Mouse (Mus musculus): ENCODE measurements around the gene Fignl1. TPM values are rescaled to one million over a fixed set of nuclear protein-coding genes. Genes with fewer than 3 reads are reported as not detected.

The Fignl1 gene
- polyA plus RNA-seq, 1 experiment from 2014 or later: 58.5 TPM

DNA sequence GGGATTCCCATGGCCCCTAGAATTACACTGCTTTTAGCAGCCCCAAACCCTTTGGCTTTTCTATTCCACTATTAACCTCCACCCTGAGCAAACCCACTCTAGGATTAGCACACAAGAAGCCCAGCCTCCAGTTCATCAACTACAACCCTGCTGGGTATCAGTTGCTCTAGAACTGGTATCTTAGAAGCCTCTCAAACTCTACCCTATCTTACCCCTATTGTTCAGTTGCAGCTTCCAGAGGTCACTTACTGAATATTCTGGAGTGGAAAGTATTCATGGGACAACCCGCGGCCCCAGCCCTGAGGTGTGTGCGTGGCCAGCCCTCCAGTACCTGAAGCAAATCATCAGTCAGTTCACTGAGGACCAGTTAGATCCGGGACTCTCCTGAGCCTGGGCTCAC is 34.4 kb downstream of the Fignl1 start:
- WGBS: 88% methylated on average over 4 of the region's 4 CpGs
- Histone ChIP-seq H3K4me1 (no peaks in the 10 kb centered on the region), H3K27ac (replicated peaks) (no peak overlapping the region), H3K9ac (replicated peaks) (no peak overlapping the region), H3K9me3 (no peaks in the 10 kb centered on the region), H3K27me3 (no peaks in the 10 kb centered on the region), H3K4me2 (replicated peaks) (no peak overlapping the region), H3K4me3 (no peak overlapping the region), H3K36me3 (no peaks in the 10 kb centered on the region)
- ATAC-seq (ENCODE audit: low FRiP score, low read depth): no peak

DNA sequence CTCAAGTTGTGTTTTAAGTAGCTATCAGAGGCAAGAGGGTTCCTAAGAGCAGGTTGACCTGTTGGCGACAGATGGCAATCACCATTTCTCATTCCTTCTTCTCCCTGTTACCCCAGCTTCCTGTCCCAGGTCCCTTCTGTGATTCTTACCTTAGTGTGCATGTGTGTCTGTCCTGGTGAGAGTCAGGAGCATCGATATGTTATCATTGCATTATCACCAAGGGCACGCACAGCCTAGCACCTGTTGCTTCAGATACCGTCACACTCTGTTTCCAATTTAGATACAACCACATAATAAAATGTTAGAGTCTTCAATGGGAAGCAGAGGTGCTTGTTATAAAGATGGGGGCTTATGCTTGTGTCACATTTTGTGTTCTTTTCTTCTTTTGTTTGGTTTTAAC is 36.6 kb downstream of the Fignl1 start:
- no peak for ATAC-seq (ENCODE audit: low FRiP score, low read depth)
- Histone ChIP-seq H3K27ac (replicated peaks) (no peak overlapping the region), H3K4me1 (no peaks in the 10 kb centered on the region), H3K4me3 (no peak overlapping the region), H3K27me3 (no peaks in the 10 kb centered on the region), H3K4me2 (replicated peaks) (no peak overlapping the region), H3K9me3 (no peaks in the 10 kb centered on the region), H3K9ac (replicated peaks) (no peak overlapping the region), H3K36me3 (no peaks in the 10 kb centered on the region)
- 93% methylated on average over 4 of the region's 4 CpGs for WGBS

DNA sequence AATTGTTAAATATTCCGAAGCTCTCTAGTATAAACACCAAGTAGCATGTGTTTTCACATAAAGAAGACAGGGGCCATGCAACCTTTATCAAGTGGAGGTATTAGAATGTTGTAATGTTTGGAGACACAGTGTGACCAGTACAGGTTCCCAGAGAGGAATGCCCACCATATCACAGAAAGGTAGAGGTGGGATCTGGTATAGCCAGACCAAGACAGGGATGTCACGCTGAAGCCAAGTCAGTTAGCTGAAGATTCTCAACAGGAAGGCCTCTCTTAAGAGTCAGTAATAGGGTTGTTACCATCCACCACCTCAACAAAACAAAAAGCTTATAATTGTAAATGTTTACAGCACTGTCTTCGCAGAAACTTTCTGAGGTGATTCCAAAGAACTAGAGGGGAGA is 38.1 kb downstream of the Fignl1 start:
- 93% methylated on average over 3 of the region's 3 CpGs for WGBS
- H3K4me1 ChIP-seq: no peaks in the 10 kb centered on the region

DNA sequence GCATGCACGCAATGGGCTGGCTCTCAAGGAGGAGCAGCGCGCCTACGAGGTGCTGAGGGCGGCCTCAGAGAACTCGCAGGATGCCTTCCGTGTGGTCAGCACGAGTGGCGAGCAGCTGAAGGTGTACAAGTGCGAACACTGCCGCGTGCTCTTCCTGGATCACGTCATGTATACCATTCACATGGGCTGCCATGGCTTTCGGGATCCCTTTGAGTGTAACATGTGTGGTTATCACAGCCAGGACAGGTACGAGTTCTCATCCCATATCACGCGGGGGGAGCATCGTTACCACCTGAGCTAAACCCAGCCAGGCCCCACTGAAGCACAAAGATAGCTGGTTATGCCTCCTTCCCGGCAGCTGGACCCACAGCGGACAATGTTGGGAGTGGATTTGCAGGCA is 39.5 kb downstream of the Fignl1 start:
- Histone ChIP-seq H3K27ac (replicated peaks) (no peak overlapping the region), H3K4me3 (no peak overlapping the region), H3K4me2 (replicated peaks) (no peak overlapping the region), H3K4me1 (no peaks in the 10 kb centered on the region), H3K27me3 (no peaks in the 10 kb centered on the region), H3K9me3 (no peaks in the 10 kb centered on the region), H3K9ac (replicated peaks) (no peak overlapping the region), H3K36me3 (no peaks in the 10 kb centered on the region)
- WGBS: 93% methylated on average over 20 of the region's 20 CpGs
- ATAC-seq (ENCODE audit: low FRiP score, low read depth): no peak

More for the DNA sequence above, 38.1 kb downstream of the Fignl1 start:
- no peak overlapping the region for H3K4me2 ChIP-seq (replicated peaks)
- no peak overlapping the region for H3K4me3 ChIP-seq
- H3K9me3 ChIP-seq: no peaks in the 10 kb centered on the region
- ATAC-seq (ENCODE audit: low FRiP score, low read depth): no peak
- H3K9ac ChIP-seq (replicated peaks): no peak overlapping the region
- no peaks in the 10 kb centered on the region for H3K36me3 ChIP-seq
- no peak overlapping the region for H3K27ac ChIP-seq (replicated peaks)
- no peaks in the 10 kb centered on the region for H3K27me3 ChIP-seq

DNA sequence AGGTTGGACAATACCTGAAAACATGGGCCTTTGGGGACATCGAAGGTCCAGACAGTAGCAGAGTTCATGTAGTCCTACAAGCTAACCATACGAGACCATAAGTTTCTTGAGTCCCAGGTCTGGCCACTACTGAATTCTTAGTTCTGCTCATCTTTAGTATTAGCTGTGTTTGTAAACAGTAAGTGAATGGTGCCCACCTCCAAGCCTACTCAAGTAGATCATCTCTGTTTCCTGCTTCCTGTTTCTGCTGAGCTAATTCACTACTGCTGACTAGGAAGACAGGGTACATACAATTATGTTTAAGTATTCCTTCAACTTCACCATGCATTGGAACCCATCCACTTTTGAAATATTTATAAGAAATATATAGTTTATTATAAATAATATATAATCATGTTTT is 40.7 kb downstream of the Fignl1 start:
- ATAC-seq (ENCODE audit: low FRiP score, low read depth): no peak
- H3K4me2 ChIP-seq (replicated peaks): no peak overlapping the region
- WGBS: 90% methylated on average over 2 of the region's 2 CpGs

DNA sequence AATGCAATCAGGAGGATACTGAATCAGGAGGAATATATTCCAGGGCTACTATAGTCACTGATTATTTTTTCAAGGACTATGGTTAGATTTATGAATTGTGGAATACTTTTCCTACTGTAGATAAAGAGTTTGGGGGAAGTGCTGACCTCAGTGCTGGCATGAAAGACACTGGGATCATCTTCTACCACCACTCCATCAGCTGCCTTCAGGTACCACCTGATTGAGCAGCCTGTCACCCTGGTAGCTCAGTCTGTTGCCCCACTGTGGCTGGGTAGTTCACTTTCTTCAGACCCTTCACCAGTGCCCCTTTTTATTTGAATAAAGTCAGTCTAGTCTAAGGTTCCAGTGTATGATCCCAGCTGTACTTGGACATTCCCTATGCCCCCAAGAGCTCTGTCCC is 42.0 kb downstream of the Fignl1 start:
- no peaks in the 10 kb centered on the region for H3K4me1 ChIP-seq
- H3K9me3 ChIP-seq: no peaks in the 10 kb centered on the region
- no peaks in the 10 kb centered on the region for H3K27me3 ChIP-seq
- H3K27ac ChIP-seq (replicated peaks): no peak overlapping the region
- no peak overlapping the region for H3K4me2 ChIP-seq (replicated peaks)
- no peaks in the 10 kb centered on the region for H3K36me3 ChIP-seq
- H3K4me3 ChIP-seq: no peak overlapping the region
- no peak overlapping the region for H3K9ac ChIP-seq (replicated peaks)
- no peak for ATAC-seq (ENCODE audit: low FRiP score, low read depth)

More for the DNA sequence above, 40.7 kb downstream of the Fignl1 start:
- Histone ChIP-seq H3K36me3 (no peaks in the 10 kb centered on the region), H3K9ac (replicated peaks) (no peak overlapping the region), H3K27ac (replicated peaks) (no peak overlapping the region), H3K4me1 (no peaks in the 10 kb centered on the region), H3K4me3 (no peak overlapping the region), H3K9me3 (no peaks in the 10 kb centered on the region), H3K27me3 (no peaks in the 10 kb centered on the region)

DNA sequence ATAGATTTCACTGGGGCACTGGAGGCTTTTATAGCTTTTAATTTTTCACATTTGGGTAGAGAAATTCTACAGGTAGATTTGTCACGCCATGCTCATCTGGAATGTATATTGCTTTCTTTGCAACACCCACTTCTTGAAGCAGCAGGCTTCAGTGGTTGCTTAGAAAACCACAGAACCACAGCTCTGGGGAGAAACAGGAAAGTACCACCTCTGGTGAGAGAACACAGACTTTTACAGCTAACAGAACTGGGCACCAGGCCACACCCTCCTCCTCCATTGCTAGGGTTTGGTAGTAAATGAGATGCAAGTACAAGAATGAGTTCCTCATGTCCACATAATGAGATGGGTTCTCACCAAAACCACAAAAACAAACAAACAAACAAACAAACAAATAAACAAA is 42.7 kb downstream of the Fignl1 start:
- Histone ChIP-seq H3K27ac (replicated peaks) (no peak overlapping the region), H3K9me3 (no peaks in the 10 kb centered on the region), H3K36me3 (no peaks in the 10 kb centered on the region), H3K4me1 (no peaks in the 10 kb centered on the region), H3K4me2 (replicated peaks) (no peak overlapping the region), H3K27me3 (no peaks in the 10 kb centered on the region), H3K4me3 (no peak overlapping the region), H3K9ac (replicated peaks) (no peak overlapping the region)
- ATAC-seq (ENCODE audit: low FRiP score, low read depth): no peak
- WGBS: 96% methylated on average over 1 of the region's 1 CpGs

DNA sequence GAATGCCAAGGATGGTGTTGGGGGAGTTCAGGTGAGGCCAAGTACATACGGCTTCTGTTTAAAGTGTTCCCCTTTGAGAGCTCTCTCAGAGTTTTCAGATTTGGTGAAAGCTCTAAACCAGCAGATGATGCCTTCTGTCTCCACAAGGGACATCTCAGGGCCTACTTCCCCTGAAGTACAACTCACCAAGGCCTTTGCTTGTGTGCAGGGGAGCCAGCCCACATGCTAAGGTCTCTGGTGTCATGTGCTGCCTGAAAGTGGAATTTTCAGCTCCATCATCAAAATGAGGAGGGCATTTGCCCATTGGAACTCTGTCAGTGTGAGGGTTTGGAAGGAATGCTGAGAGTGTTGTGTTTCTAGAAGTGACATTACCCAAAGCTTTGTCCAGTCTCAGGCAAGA is 43.3 kb downstream of the Fignl1 start:
- Histone ChIP-seq H3K4me2 (replicated peaks) (no peak overlapping the region), H3K9ac (replicated peaks) (no peak overlapping the region), H3K36me3 (no peaks in the 10 kb centered on the region), H3K27me3 (no peaks in the 10 kb centered on the region), H3K27ac (replicated peaks) (no peak overlapping the region), H3K4me1 (no peaks in the 10 kb centered on the region), H3K9me3 (no peaks in the 10 kb centered on the region), H3K4me3 (no peak overlapping the region)
- ATAC-seq (ENCODE audit: low FRiP score, low read depth): no peak
- WGBS: 92% methylated on average over 1 of the region's 1 CpGs

DNA sequence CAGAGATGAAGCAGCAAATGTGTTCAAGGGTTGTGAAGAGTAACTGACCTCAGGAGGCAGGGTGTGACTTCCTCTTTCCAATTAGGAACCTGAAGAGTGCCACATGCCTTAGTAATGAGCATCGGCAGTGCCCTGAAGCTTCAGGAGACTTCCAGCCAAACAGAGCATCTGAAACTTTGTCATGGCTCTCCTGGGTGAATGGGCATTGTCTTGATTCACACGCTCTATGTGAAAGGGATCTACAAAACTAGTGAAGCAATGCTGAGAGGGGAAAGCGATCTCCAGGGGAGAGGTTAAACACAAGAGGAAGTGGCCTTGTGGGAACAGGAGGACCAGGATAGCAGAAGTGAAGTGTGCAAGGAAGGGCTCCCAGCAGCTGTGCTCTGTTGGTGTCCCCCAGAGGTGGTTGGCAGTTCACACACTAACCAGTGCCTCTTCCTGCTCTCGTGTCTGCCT is 45.5 kb downstream of the Fignl1 start:
- H3K27me3 ChIP-seq: no peaks in the 10 kb centered on the region
- H3K9me3 ChIP-seq: no peaks in the 10 kb centered on the region
- H3K4me3 ChIP-seq: no peak overlapping the region
- ATAC-seq (ENCODE audit: low FRiP score, low read depth): no peak
- WGBS: 73% methylated on average over 4 of the region's 4 CpGs
- no peak overlapping the region for H3K27ac ChIP-seq (replicated peaks)
- H3K36me3 ChIP-seq: no peaks in the 10 kb centered on the region
- no peak overlapping the region for H3K9ac ChIP-seq (replicated peaks)
- no peak overlapping the region for H3K4me2 ChIP-seq (replicated peaks)
- no peaks in the 10 kb centered on the region for H3K4me1 ChIP-seq

DNA sequence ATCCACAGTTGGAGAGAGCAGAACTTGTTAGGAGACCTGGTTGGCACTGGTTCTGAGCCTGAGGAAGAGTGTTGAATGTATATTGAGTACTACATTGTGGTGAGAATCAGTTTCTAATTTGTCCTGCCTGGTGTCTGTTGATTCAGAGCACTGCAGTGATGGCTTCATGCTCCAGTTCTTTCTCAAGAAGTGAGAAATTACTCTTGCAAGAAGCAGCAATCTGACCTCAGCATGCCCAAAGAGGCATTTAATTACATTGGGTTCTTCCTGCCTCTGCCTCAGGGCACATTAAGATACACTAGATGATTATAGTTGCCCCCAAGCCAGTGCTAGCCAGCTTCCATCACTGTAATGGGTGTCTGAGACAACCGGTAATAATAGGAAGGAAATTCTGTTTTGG is 49.9 kb downstream of the Fignl1 start:
- Histone ChIP-seq H3K4me2 (replicated peaks) (no peak overlapping the region), H3K36me3 (no peaks in the 10 kb centered on the region), H3K4me1 (no peaks in the 10 kb centered on the region), H3K27me3 (no peaks in the 10 kb centered on the region), H3K9me3 (no peaks in the 10 kb centered on the region), H3K4me3 (no peak overlapping the region), H3K9ac (replicated peaks) (no peak overlapping the region), H3K27ac (replicated peaks) (no peak overlapping the region)
- 92% methylated on average over 1 of the region's 1 CpGs for WGBS
- ATAC-seq (ENCODE audit: low FRiP score, low read depth): no peak

DNA sequence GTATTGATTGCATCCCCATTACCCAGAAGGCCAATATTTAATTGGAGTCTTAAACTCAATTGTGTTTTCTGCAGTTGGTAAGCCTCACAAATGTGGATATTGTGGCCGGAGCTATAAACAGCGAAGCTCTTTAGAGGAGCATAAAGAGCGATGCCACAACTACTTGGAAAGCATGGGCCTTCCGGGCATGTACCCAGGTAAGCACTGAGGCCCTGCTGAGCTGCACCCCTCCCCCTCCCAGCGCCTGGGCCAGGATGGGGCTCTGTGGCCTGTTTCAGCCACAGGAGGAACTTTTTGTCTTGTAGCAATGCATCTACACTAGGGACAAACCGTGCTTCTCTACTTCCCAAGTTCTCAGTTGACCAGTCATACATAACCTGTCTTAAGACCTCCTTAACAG is 50.6 kb downstream of the Fignl1 start:
- H3K9me3 ChIP-seq: no peaks in the 10 kb centered on the region
- ATAC-seq (ENCODE audit: low FRiP score, low read depth): no peak
- H3K27me3 ChIP-seq: no peaks in the 10 kb centered on the region
- H3K27ac ChIP-seq (replicated peaks): no peak overlapping the region
- no peak overlapping the region for H3K9ac ChIP-seq (replicated peaks)
- WGBS: 81% methylated on average over 6 of the region's 6 CpGs
- no peaks in the 10 kb centered on the region for H3K36me3 ChIP-seq
- H3K4me2 ChIP-seq (replicated peaks): no peak overlapping the region
- H3K4me1 ChIP-seq: no peaks in the 10 kb centered on the region
- H3K4me3 ChIP-seq: no peak overlapping the region

DNA sequence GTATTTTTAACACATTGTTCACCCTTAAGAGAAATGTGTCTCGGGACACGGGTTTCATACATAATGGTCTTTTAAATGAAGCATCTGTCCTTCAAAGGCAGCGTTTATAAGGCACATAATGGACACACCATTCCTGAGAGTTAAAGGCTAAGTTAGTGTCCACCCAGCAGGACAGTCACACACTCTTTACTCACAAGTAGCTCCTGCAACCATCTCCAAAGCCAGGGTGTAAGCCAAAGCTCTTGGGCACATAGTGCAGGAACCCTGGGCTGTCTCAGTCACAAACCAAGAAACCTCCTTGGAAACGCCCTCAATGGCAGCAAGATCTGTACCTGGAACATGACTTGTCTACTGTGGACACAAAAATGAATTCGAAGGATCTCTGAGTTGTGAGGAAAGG is 55.9 kb downstream of the Fignl1 start:
- Histone ChIP-seq H3K9ac (replicated peaks) (no peak overlapping the region), H3K36me3 (no peaks in the 10 kb centered on the region), H3K4me1 (no peaks in the 10 kb centered on the region), H3K9me3 (no peaks in the 10 kb centered on the region), H3K27ac (replicated peaks) (no peak overlapping the region), H3K4me3 (no peak overlapping the region), H3K27me3 (no peaks in the 10 kb centered on the region), H3K4me2 (replicated peaks) (no peak overlapping the region)
- 87% methylated on average over 5 of the region's 5 CpGs for WGBS
- ATAC-seq (ENCODE audit: low FRiP score, low read depth): no peak

DNA sequence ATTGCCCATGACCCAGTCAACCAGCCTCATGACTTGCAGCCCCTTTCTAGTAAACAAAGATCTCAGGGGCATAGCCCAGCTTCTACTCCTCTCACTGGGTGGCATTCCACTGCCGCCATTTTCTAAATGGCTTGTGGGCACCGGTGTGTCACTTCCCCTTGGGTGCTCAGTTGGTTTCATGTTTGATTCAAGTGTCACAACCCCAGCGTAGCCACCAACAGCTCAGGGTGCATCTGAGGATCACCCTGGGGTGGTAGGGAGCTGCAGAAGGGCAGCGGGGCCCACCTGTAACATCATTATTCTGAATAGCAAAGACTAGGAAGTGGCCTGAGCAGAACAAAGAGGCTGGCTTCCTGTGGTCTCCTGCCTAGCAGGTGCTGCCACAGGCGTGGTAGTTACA is 57.7 kb downstream of the Fignl1 start:
- H3K4me2 ChIP-seq (replicated peaks): no peak overlapping the region
- ATAC-seq (ENCODE audit: low FRiP score, low read depth): no peak
- WGBS: 86% methylated on average over 5 of the region's 5 CpGs
- no peak overlapping the region for H3K4me3 ChIP-seq
- no peak overlapping the region for H3K9ac ChIP-seq (replicated peaks)
- H3K27ac ChIP-seq (replicated peaks): no peak overlapping the region
- no peaks in the 10 kb centered on the region for H3K9me3 ChIP-seq
- no peaks in the 10 kb centered on the region for H3K36me3 ChIP-seq
- H3K27me3 ChIP-seq: no peaks in the 10 kb centered on the region
- no peaks in the 10 kb centered on the region for H3K4me1 ChIP-seq
